Mouse (Mus musculus) hindbrain, embryonic 16.5 days (tissue): ENCODE measurements around the gene Tmem164. TPM values are rescaled to one million over a fixed set of nuclear protein-coding genes. Genes with fewer than 3 reads are reported as not detected.

Experiments
- ATAC-seq: fragments of 200-750 bp; cut with Nextera tagmentation; 2 replicates; pipeline ENCODE4 v1.8.0; 2017; ENCODE audit warnings: moderate TSS enrichment, moderate library complexity
- H3K27ac ChIP-seq: fragments of 300-500 bp; sonication (generic); 2 replicates; pipeline ENCODE4 v1.5.1; 2014; ENCODE audit warnings: low read depth, mild to moderate bottlenecking, control low read depth, low read length, moderate library complexity
- H3K27me3 ChIP-seq: fragments of 300-500 bp; sonication (generic); replicated peaks from 2 replicates; pipeline ENCODE4 v1.6.1; 2014; ENCODE audit warnings: low read length; ENCODE audit not compliant: control insufficient read depth, insufficient read depth
- H3K36me3 ChIP-seq: fragments of 300-500 bp; sonication (generic); 2 replicates; pipeline ENCODE4 v1.6.1; 2014; ENCODE audit warnings: mild to moderate bottlenecking, low read length, moderate library complexity, mixed read lengths; ENCODE audit not compliant: control insufficient read depth, insufficient read depth
- H3K4me1 ChIP-seq: fragments of 300-500 bp; sonication (generic); 2 replicates; pipeline ENCODE4 v1.6.1; 2014; ENCODE audit warnings: low read depth, low read length; ENCODE audit not compliant: control insufficient read depth, insufficient read depth
- H3K4me2 ChIP-seq: fragments of 300-500 bp; sonication (generic); 2 replicates; pipeline ENCODE4 v1.6.1; 2014; ENCODE audit warnings: mild to moderate bottlenecking, low read length, control low read depth, moderate library complexity
- H3K4me3 ChIP-seq: fragments of 300-500 bp; sonication (generic); 2 replicates; pipeline ENCODE4 v1.5.1; 2014; ENCODE audit warnings: mild to moderate bottlenecking, low read length, control low read depth, moderate library complexity
- H3K9ac ChIP-seq: fragments of 300-500 bp; sonication (generic); 2 replicates; pipeline ENCODE4 v1.6.1; 2014; ENCODE audit warnings: low read depth, mild to moderate bottlenecking, control low read depth, low read length, moderate library complexity
- H3K9me3 ChIP-seq: fragments of 300-500 bp; sonication (generic); 2 replicates; pipeline ENCODE4 v1.6.1; 2014; ENCODE audit warnings: mild to moderate bottlenecking, low read length, moderate library complexity; ENCODE audit not compliant: control insufficient read depth
- WGBS: fragments of 180-500 bp; shearing (Covaris S2); extraction: QIAGEN DNeasy Blood & Tissue Kit; methylation state at CpG from one replicate; pipeline ENCODE4 v1.1.7; 2014; 5-methylcytosine and 5-hydroxymethylcytosine counted together
- polyA plus RNA-seq: library from polyadenylated mRNA; unstranded; fragments of >200 nt; fragmentation: Nextera tagmentation; extraction: Ambion mirVana; gene quantifications from 2 replicates; pipeline ENCODE4 v1.2.1, GENCODE M21; 2015

Tmem164 gene
- polyA plus RNA-seq, 1 experiment from 2014 or later = 23.5 TPM

GRCm38 (mm10) chrX:142804596-142804995 is 123.4 kb downstream of the Tmem164 start:
- no peak overlapping the region for H3K9ac ChIP-seq
- peak; percentile 77 for ATAC-seq
- no peaks in the 10 kb centered on the region for H3K9me3 ChIP-seq
- no peaks in the 10 kb centered on the region for H3K36me3 ChIP-seq
- no peaks in the 10 kb centered on the region for H3K27me3 ChIP-seq
- H3K4me1 ChIP-seq = no peaks in the 10 kb centered on the region
- no peak overlapping the region for H3K4me2 ChIP-seq
- H3K27ac ChIP-seq = no peak overlapping the region
- WGBS = 64% methylated on average over 3 of the region's 3 CpGs
- H3K4me3 ChIP-seq = no peak overlapping the region

- 0 out of 2 replicates have a peak, but pooled peaks have one; percentile 17 for ATAC-seq
- Histone ChIP-seq H3K27ac (no peak overlapping the region), H3K4me2 (no peak overlapping the region), H3K27me3 (no peaks in the 10 kb centered on the region), H3K4me1 (no peaks in the 10 kb centered on the region), H3K9me3 (no peaks in the 10 kb centered on the region), H3K36me3 (no peaks in the 10 kb centered on the region), H3K4me3 (no peak overlapping the region), H3K9ac (peak overlapping the region; percentile 9; the same call in 1 of the 2 replicates)
- WGBS = 70% methylated on average over 6 of the region's 6 CpGs
Observed at GRCm38 (mm10) chrX:142806126-142806525, 124.9 kb downstream of the Tmem164 start.

- peak; percentile 40; the same call in 1 of the 2 replicates for ATAC-seq
- H3K27me3 ChIP-seq = no peaks in the 10 kb centered on the region
- H3K4me1 ChIP-seq = no peaks in the 10 kb centered on the region
- no peak overlapping the region for H3K4me3 ChIP-seq
- WGBS = 47% methylated on average over 10 of the region's 10 CpGs
- no peak overlapping the region; the same call in 1 of the 2 replicates for H3K9ac ChIP-seq
- H3K4me2 ChIP-seq = no peak overlapping the region
- H3K36me3 ChIP-seq = no peaks in the 10 kb centered on the region
- no peaks in the 10 kb centered on the region for H3K9me3 ChIP-seq
- H3K27ac ChIP-seq = no peak overlapping the region
Observed at GRCm38 (mm10) chrX:142806620-142807061, 125.4 kb downstream of the Tmem164 start.

- peak; percentile 43; the same call in 1 of the 2 replicates for ATAC-seq
- no peak overlapping the region for H3K4me2 ChIP-seq
- no peak overlapping the region for H3K9ac ChIP-seq
- no peak overlapping the region for H3K4me3 ChIP-seq
- no peaks in the 10 kb centered on the region for H3K36me3 ChIP-seq
- no peaks in the 10 kb centered on the region for H3K27me3 ChIP-seq
- H3K27ac ChIP-seq = no peak overlapping the region
- no peaks in the 10 kb centered on the region for H3K4me1 ChIP-seq
- WGBS = 56% methylated on average over 9 of the region's 9 CpGs
- no peaks in the 10 kb centered on the region for H3K9me3 ChIP-seq
Observed at GRCm38 (mm10) chrX:142808411-142808810, 127.2 kb downstream of the Tmem164 start.

GRCm38 (mm10) chrX:142813146-142813545 is 131.9 kb downstream of the Tmem164 start:
- 18% methylated on average over 6 of the region's 6 CpGs for WGBS
- ATAC-seq = no peak
- Histone ChIP-seq H3K4me2 (no peak overlapping the region), H3K9ac (no peak overlapping the region), H3K9me3 (no peaks in the 10 kb centered on the region), H3K36me3 (no peaks in the 10 kb centered on the region), H3K4me3 (no peak overlapping the region), H3K27me3 (no peaks in the 10 kb centered on the region), H3K27ac (no peak overlapping the region), H3K4me1 (no peaks in the 10 kb centered on the region)

GRCm38 (mm10) chrX:142818057-142818682 is 137.0 kb downstream of the Tmem164 start:
- Histone ChIP-seq H3K27me3 (no peaks in the 10 kb centered on the region), H3K9me3 (no peaks in the 10 kb centered on the region), H3K9ac (no peak overlapping the region), H3K27ac (no peak overlapping the region), H3K36me3 (no peaks in the 10 kb centered on the region), H3K4me3 (no peak overlapping the region), H3K4me2 (no peak overlapping the region), H3K4me1 (no peaks in the 10 kb centered on the region)
- ATAC-seq = peak; percentile 53; the same call in 1 of the 2 replicates
- WGBS = 50% methylated on average over 10 of the region's 10 CpGs

GRCm38 (mm10) chrX:142821239-142821638 is 140.0 kb downstream of the Tmem164 start:
- Histone ChIP-seq H3K4me3 (no peak overlapping the region), H3K9ac (no peak overlapping the region), H3K4me2 (no peak overlapping the region), H3K9me3 (no peaks in the 10 kb centered on the region), H3K36me3 (no peaks in the 10 kb centered on the region), H3K27me3 (no peaks in the 10 kb centered on the region), H3K4me1 (no peaks in the 10 kb centered on the region), H3K27ac (no peak overlapping the region)
- no peak for ATAC-seq
- 80% methylated on average over 6 of the region's 6 CpGs for WGBS

GRCm38 (mm10) chrX:142821846-142822245 is 140.6 kb downstream of the Tmem164 start:
- no peak overlapping the region for H3K27ac ChIP-seq
- no peak overlapping the region for H3K4me3 ChIP-seq
- H3K4me1 ChIP-seq = no peaks in the 10 kb centered on the region
- H3K36me3 ChIP-seq = no peaks in the 10 kb centered on the region
- no peaks in the 10 kb centered on the region for H3K9me3 ChIP-seq
- ATAC-seq = no peak
- H3K4me2 ChIP-seq = no peak overlapping the region
- H3K27me3 ChIP-seq = no peaks in the 10 kb centered on the region
- 37% methylated on average over 3 of the region's 3 CpGs for WGBS
- H3K9ac ChIP-seq = no peak overlapping the region

- no peaks in the 10 kb centered on the region for H3K4me1 ChIP-seq
- WGBS = 90% methylated on average over 1 of the region's 1 CpGs
- H3K4me3 ChIP-seq = no peak overlapping the region
- no peak overlapping the region for H3K4me2 ChIP-seq
- no peak for ATAC-seq
- no peak overlapping the region for H3K9ac ChIP-seq
- H3K27me3 ChIP-seq = no peaks in the 10 kb centered on the region
- H3K27ac ChIP-seq = no peak overlapping the region
- no peaks in the 10 kb centered on the region for H3K36me3 ChIP-seq
- no peaks in the 10 kb centered on the region for H3K9me3 ChIP-seq
Observed at GRCm38 (mm10) chrX:142825309-142825708, 144.1 kb downstream of the Tmem164 start.
